Mouse (Mus musculus) embryonic facial prominence, embryonic 13.5 days (tissue): ENCODE data around the gene Hoxa1. TPM values are rescaled to one million over a fixed set of nuclear protein-coding genes. Genes with fewer than 3 reads are reported as not detected.

ENCODE experiments used
- ATAC-seq: fragments of 200-750 bp; cut with Nextera tagmentation; 2 replicates; pipeline ENCODE4 v1.8.0; 2017; ENCODE audit warnings: low read depth; ENCODE audit not compliant: insufficient number of reproducible peaks, insufficient read depth, low FRiP score, low TSS enrichment
- H3K27ac ChIP-seq: fragments of 300-500 bp; sonication (generic); 2 replicates; pipeline ENCODE4 v1.5.1; 2015; ENCODE audit warnings: moderate library complexity, mild to moderate bottlenecking, inconsistent platforms
- H3K27me3 ChIP-seq: fragments of 300-500 bp; sonication (generic); 2 replicates; pipeline ENCODE4 v1.6.1; 2015; ENCODE audit warnings: mild to moderate bottlenecking, inconsistent platforms
- H3K36me3 ChIP-seq: fragments of 300-500 bp; sonication (generic); 2 replicates; pipeline ENCODE4 v1.6.1; 2015; ENCODE audit warnings: mild to moderate bottlenecking, inconsistent platforms
- H3K4me1 ChIP-seq: fragments of 300-500 bp; sonication (generic); 2 replicates; pipeline ENCODE4 v1.6.1; 2015; ENCODE audit warnings: inconsistent platforms
- H3K4me2 ChIP-seq: fragments of 300-500 bp; sonication (generic); 2 replicates; pipeline ENCODE4 v1.6.1; 2015; ENCODE audit warnings: moderate library complexity, mild to moderate bottlenecking, inconsistent platforms
- H3K4me3 ChIP-seq: fragments of 300-500 bp; sonication (generic); 2 replicates; pipeline ENCODE4 v1.5.1; 2015; ENCODE audit warnings: mild to moderate bottlenecking, inconsistent platforms
- H3K9ac ChIP-seq: fragments of 300-500 bp; sonication (generic); 2 replicates; pipeline ENCODE4 v1.6.1; 2015; ENCODE audit warnings: mild to moderate bottlenecking, inconsistent platforms
- H3K9me3 ChIP-seq: fragments of 300-500 bp; sonication (generic); 2 replicates; pipeline ENCODE4 v1.6.1; 2016; ENCODE audit warnings: inconsistent platforms
- WGBS: fragments of 180-500 bp; shearing (Covaris S2); methylation state at CpG from one replicate; pipeline ENCODE4 v1.1.7; 2015; ENCODE audit warnings: mixed read lengths; 5-methylcytosine and 5-hydroxymethylcytosine counted together
- polyA plus RNA-seq: library from polyadenylated mRNA; unstranded; fragments of >200 nt; fragmentation: Nextera tagmentation; extraction: Ambion mirVana; gene quantifications from 2 replicates; pipeline ENCODE4 v1.2.1, GENCODE M21; 2015

Gene Hoxa1
- polyA plus RNA-seq, 1 experiment from 2014 or later: 0.21 TPM

DNA sequence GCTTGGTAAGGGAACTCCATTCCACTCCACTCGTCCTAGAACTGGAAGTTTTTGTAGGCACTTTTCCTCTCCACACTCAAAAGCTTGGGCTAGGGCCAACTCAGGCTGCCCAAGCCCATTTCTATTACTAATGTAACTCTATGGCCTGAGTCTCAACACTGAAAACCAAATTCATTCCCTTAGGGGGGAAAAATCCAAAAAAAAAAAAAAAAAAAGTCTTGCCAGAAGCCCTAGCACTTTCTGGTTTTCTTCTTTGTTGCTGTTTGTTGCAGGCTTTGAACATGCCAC lies 3.9 kb upstream of the Hoxa1 start:
- no peaks in the 10 kb centered on the region for H3K9me3 ChIP-seq
- H3K4me2 ChIP-seq: no peak overlapping the region
- no peak for ATAC-seq
- no peak overlapping the region for H3K4me3 ChIP-seq
- H3K9ac ChIP-seq: no peak overlapping the region
- H3K36me3 ChIP-seq: no peaks in the 10 kb centered on the region
- WGBS: 7% methylated on average over 1 of the region's 1 CpGs
- peaks cover 98% of the 10 kb centered on the region for H3K27me3 ChIP-seq
- no peak overlapping the region for H3K27ac ChIP-seq
- peaks cover 15% of the 10 kb centered on the region for H3K4me1 ChIP-seq

DNA sequence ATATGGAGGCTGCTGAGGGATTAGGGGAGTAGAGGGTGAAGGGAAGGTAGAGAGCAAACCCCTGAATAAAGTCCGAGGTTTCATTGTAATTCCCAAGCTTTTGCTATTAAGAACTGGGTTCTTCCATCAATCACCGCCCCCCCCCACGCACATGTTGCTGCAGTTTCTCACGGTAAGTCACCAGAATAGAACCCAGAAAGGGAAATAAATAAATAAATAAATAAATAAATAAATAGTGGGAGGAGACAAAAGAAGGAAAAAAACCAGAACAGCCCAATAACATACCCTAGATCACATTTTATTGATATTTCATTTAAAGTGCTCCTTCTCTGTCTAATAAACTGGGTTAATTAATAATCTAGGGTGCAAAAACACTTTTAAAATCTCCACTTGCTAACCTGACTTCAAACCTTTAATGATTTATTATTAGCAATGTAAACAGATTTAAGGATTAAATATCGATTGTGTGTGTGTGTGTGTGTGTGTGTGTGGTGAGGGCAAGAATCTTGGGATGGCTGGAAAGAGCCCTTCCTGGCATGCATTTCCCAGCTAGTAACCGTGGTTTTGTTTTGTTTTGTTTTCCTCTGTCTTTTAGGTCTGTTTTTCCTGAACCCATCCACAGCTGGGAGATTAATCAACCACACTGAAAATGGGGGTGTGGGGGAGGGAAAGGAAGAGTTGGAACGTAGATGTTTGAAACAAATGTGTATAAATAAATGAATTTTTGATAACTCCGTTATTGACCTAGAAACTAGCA lies 3.4 kb upstream of the Hoxa1 start:
- no peak overlapping the region for H3K4me2 ChIP-seq
- ATAC-seq: no peak
- H3K4me3 ChIP-seq: no peak overlapping the region
- peaks cover 98% of the 10 kb centered on the region for H3K27me3 ChIP-seq
- H3K4me1 ChIP-seq: peaks cover 15% of the 10 kb centered on the region
- WGBS: 4% methylated on average over 8 of the region's 8 CpGs
- no peaks in the 10 kb centered on the region for H3K9me3 ChIP-seq
- no peak overlapping the region for H3K9ac ChIP-seq
- H3K36me3 ChIP-seq: no peaks in the 10 kb centered on the region
- H3K27ac ChIP-seq: no peak overlapping the region

DNA sequence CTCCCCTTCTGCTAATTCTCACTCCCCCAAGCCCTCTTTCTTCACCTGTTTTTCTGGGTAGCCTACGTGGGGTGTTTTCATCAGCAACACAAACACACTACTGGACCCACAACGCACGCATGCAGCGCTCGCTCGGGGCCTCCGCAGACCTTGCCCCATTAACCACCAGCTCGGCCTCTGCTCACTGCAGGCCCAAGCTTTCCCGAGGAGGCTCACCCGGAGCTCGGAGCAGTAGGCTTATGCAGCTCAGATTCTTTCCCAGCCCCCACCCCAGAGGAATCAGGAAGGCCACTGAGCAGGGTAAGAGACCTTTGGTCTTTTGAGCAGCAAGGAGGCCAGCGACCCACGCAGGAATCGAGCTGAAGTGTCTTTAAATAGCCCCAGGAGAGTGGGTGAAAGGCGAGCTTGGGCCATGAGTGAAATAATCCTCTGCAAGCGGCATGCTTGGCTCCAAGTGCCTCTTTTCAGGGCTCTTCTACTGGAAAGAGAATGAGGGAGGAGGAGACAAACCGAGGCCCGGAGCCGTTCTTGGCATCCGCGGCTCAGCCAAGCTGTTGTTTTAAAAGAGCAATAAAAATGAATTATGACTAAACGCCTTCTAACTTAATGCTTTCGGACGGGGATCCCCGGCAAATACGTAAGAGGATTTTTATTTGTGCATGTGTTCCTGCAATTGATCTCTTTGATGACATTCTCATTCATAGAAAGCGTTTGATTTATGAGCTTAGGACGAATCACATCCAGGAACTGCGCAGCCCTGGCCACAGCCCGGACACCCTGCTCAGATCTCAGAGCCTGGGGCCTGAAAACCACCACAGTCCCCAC lies 2.6 kb upstream of the Hoxa1 start:
- no peak overlapping the region for H3K4me3 ChIP-seq
- H3K4me1 ChIP-seq: peaks cover 15% of the 10 kb centered on the region
- H3K4me2 ChIP-seq: peak overlapping the region; percentile 7; the same call in 1 of the 2 replicates
- WGBS: 1% methylated on average over 30 of the region's 30 CpGs
- H3K9me3 ChIP-seq: no peaks in the 10 kb centered on the region
- H3K27ac ChIP-seq: no peak overlapping the region
- 0 out of 2 replicates have a peak overlapping the region, but pooled peaks have one; percentile 21 for H3K9ac ChIP-seq
- peaks cover 98% of the 10 kb centered on the region for H3K27me3 ChIP-seq
- no peak for ATAC-seq
- no peaks in the 10 kb centered on the region for H3K36me3 ChIP-seq

DNA sequence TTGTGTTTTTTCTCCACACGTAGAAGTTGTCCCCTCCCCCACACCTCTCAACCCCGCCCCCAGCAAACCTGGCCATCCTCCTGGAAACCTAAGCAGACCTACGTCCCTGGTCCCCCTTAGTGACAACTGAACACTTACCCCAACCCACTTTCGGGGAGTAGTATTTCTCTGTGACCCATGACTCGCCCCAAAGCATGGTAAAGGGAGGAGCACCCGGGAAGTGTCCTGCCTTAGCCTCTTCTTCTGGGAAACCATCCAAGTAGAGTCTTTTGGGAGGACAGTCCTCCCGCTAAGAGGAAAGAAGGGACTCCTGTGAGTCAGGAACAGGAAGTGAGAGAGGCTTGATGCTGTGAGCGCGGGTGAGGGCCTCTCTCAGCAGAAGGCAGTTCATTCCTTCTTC lies 1.9 kb upstream of the Hoxa1 start:
- H3K4me3 ChIP-seq: no peak overlapping the region
- ATAC-seq: no peak
- peaks cover 15% of the 10 kb centered on the region for H3K4me1 ChIP-seq
- H3K27ac ChIP-seq: no peak overlapping the region
- WGBS: 2% methylated on average over 9 of the region's 9 CpGs
- no peaks in the 10 kb centered on the region for H3K36me3 ChIP-seq
- no peaks in the 10 kb centered on the region for H3K9me3 ChIP-seq
- peaks cover 98% of the 10 kb centered on the region for H3K27me3 ChIP-seq
- H3K4me2 ChIP-seq: no peak overlapping the region
- no peak overlapping the region for H3K9ac ChIP-seq

DNA sequence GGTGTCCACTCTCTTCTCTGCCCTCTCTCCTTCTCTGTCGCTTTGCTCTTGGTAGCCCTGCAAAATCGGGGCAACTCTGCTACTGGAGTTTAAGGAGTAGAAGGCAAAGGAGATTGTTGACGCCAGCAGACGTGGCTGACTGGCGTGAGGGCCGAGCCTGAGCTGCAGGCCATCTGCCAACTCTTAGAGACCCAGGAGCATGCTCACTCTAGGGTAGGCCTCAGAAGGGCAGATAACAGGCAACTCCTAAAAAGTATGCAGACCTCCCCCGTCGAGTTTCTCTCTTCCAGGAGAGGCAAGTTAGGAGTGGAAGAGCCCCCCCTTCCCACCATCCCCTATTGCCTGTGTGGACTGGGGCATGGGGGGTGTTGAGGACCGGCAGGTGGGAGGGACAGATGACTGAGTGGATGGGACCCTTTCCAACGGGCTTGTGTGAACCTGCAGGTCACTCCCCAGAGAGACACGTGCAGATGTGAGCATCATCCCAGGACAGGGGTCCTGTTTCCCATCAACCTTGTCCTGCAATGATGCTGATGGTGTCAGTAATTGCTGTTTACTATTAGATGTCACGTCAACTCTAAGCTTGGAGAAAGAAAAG lies 1.1 kb upstream of the Hoxa1 start:
- Histone ChIP-seq H3K9me3 (no peaks in the 10 kb centered on the region), H3K4me1 (peaks cover 15% of the 10 kb centered on the region), H3K4me3 (peak overlapping the region; percentile 57), H3K36me3 (no peaks in the 10 kb centered on the region), H3K27ac (no peak overlapping the region), H3K27me3 (peaks cover 98% of the 10 kb centered on the region), H3K9ac (no peak overlapping the region), H3K4me2 (peak overlapping the region; percentile 97)
- ATAC-seq: no peak
- WGBS: 2% methylated on average over 12 of the region's 12 CpGs

DNA sequence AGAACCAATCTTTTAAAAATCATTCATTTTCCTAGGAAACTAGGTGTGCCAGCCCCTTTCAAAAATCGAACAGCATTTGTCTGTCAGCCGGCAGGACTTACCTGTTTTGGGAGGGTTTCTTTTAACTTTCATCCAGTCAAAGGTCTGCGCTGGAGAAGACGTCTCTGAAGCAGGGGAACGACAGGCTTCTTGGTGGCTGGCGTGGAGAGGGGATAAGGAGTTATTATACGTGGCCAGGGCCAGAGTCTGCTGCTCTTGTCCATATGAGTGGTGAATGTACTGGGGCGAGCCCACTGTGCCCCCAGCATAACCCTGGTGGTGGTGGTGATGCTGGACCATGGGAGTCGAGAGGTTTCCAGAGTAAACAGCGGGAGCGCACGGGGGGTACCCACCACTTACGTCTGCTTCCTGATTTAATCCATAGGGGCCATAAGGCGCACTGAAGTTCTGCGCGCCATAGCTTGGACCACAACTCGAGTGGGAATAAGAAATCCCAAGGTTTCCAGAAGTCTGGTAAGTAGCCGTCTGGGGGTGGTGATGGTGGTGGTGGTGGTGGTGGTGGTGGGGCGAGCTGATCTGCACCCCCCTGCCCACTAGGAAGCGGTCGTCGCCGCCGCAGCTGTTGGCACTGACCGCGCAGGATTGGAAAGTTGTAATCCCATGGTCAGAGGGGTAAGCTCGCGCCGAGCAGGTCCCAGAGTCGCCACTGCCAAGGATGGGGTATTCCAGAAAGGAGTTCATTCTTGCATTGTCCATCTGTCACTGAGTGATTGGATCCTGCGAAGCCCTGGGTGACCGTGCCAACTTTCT lies 446 bp downstream of the Hoxa1 start:
- H3K27me3 ChIP-seq: peaks cover 98% of the 10 kb centered on the region
- H3K27ac ChIP-seq: no peak overlapping the region
- WGBS: 1% methylated on average over 32 of the region's 32 CpGs
- no peaks in the 10 kb centered on the region for H3K9me3 ChIP-seq
- ATAC-seq: no peak
- H3K4me1 ChIP-seq: peaks cover 15% of the 10 kb centered on the region
- H3K4me3 ChIP-seq: peak overlapping the region; percentile 57
- H3K4me2 ChIP-seq: peak overlapping the region; percentile 97
- H3K9ac ChIP-seq: no peak overlapping the region
- no peaks in the 10 kb centered on the region for H3K36me3 ChIP-seq

DNA sequence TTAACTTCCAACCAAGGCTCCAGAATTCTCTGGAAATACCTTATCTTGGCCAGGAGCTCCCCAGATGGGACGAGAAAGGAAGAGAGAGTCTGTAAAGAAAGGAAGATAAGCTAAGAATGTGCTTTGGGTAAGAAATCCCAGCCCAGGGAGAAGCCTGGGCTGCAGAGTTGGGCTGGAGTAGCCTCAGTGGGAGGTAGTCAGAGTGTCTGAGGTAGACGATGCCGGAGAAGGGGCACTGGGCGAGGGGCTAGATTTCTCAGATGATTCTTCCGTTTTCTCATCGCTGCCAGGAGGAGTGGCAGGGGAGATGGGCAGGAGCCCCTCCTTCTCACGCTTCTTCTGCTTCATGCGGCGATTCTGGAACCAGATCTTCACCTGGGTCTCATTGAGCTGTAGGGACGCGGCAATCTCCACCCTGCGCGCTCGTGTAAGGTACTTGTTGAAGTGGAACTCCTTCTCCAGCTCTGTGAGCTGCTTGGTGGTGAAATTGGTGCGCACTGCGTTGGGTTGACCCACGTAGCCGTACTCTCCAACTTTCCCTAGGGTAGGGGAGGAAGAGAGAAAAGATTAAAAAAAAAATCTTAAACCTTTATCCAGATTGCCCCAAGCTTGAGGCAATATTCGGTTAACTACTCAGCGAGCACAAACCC lies 1.4 kb downstream of the Hoxa1 start:
- no peak overlapping the region for H3K27ac ChIP-seq
- no peaks in the 10 kb centered on the region for H3K36me3 ChIP-seq
- H3K9me3 ChIP-seq: no peaks in the 10 kb centered on the region
- no peak for ATAC-seq
- H3K27me3 ChIP-seq: peaks cover 99% of the 10 kb centered on the region
- no peak overlapping the region for H3K4me3 ChIP-seq
- no peak overlapping the region for H3K4me2 ChIP-seq
- no peak overlapping the region for H3K9ac ChIP-seq
- 3% methylated on average over 20 of the region's 20 CpGs for WGBS
- H3K4me1 ChIP-seq: peaks cover 15% of the 10 kb centered on the region

DNA sequence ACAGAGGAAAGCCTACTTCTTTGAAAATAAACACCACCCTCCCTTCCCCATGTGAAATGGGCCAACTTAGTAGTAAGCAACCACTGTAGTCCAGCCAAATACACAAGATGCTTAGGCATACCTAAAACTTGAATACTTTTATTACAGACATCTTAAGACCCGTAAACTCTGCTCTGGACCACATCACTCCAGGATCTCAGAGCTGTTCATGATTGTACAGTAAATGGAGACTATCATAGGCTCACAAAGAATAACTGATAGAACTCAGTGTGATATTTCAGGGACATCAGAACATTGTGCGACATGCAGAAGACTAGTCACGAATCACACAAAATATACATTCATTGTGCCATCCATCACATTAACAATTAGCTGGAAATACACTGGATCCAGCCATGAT lies 2.6 kb downstream of the Hoxa1 start:
- H3K9ac ChIP-seq: no peak overlapping the region
- no peak overlapping the region for H3K27ac ChIP-seq
- ATAC-seq: no peak
- peaks cover 100% of the 10 kb centered on the region for H3K27me3 ChIP-seq
- H3K4me3 ChIP-seq: no peak overlapping the region
- H3K9me3 ChIP-seq: no peaks in the 10 kb centered on the region
- 42% methylated on average over 3 of the region's 3 CpGs for WGBS
- no peaks in the 10 kb centered on the region for H3K36me3 ChIP-seq
- no peak overlapping the region for H3K4me2 ChIP-seq
- H3K4me1 ChIP-seq: peaks cover 19% of the 10 kb centered on the region

DNA sequence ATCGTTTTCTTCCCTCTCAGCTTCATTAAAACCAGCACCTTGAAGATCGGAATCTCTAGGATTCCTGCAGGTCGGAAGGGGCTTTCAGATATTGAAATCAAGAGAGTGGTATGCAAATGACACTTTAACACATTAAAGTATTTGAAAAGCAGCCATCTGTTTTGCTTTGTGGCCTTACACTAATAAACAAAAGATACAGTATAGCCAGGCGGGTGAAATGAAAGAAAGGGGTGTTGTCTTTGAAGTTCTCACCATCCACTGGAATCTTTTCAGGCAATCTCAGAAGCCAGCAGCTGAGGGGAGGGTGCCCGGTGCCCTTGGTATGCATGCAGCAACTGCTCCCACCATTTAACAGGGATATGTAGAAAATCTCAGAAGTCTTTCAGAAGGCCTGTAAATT lies 4.1 kb downstream of the Hoxa1 start:
- 7% methylated on average over 5 of the region's 5 CpGs for WGBS
- no peak for ATAC-seq

DNA sequence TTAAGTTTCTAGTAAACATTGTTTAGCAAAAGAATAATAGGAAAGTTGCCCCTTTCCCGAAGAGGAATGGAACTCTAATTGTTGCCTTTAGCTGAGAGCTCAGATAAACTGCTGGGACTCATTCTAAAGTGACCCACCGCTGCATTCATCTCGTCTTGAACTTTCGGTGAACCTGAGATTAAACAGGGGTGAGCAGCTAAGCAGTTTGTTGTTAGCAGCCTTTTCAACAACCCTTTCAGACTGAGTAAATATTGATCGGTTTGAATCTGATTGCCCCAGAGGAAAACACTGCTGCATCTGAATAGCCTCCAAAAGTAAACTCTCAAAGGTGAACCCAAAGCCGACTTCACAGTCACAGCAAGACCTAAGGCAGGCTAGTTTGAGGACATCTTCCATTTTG lies 4.8 kb downstream of the Hoxa1 start:
- no peak for ATAC-seq
- Histone ChIP-seq H3K36me3 (no peaks in the 10 kb centered on the region), H3K9me3 (peaks cover 4% of the 10 kb centered on the region; the same call in 1 of the 2 replicates), H3K4me2 (no peak overlapping the region), H3K9ac (no peak overlapping the region), H3K27me3 (peaks cover 99% of the 10 kb centered on the region), H3K4me3 (no peak overlapping the region), H3K27ac (no peak overlapping the region), H3K4me1 (peaks cover 10% of the 10 kb centered on the region)
- 3% methylated on average over 6 of the region's 6 CpGs for WGBS

More for the DNA sequence above, 4.1 kb downstream of the Hoxa1 start:
- H3K9ac ChIP-seq: no peak overlapping the region
- H3K27ac ChIP-seq: no peak overlapping the region
- no peak overlapping the region for H3K4me3 ChIP-seq
- peaks cover 100% of the 10 kb centered on the region for H3K27me3 ChIP-seq
- H3K4me1 ChIP-seq: peaks cover 18% of the 10 kb centered on the region
- H3K9me3 ChIP-seq: peaks cover 4% of the 10 kb centered on the region; the same call in 1 of the 2 replicates
- H3K4me2 ChIP-seq: no peak overlapping the region
- H3K36me3 ChIP-seq: no peaks in the 10 kb centered on the region
